Mouse (Mus musculus): ENCODE results near the gene Olfr1216. TPM values are rescaled to one million over a fixed set of nuclear protein-coding genes. Genes with fewer than 3 reads are reported as not detected.

Olfr1216 gene
- not detected for polyA plus RNA-seq (2017; shearing (Covaris generic))

GRCm38 (mm10) chr2:89018240-89018639, at the start of gene Olfr1216:
Gene Olfr1216, minus strand, starts transcription at chr2:89018340.

GRCm38 (mm10) chr2:89061087-89061486, 42.9 kb upstream of the Olfr1216 start, which contains the start of gene Olfr1218:
Gene Olfr1218, minus strand, starts transcription at chr2:89061187.

GRCm38 (mm10) chr2:89031965-89032364, 13.8 kb upstream of the Olfr1216 start, which contains the start of gene Olfr1217:
Gene Olfr1217, minus strand, starts transcription at chr2:89032065.

GRCm38 (mm10) chr2:89006873-89007272, 11.3 kb downstream of the Olfr1216 start, which contains the start of gene Olfr1215:
Gene Olfr1215, minus strand, starts transcription at chr2:89006973.

GRCm38 (mm10) chr2:88992553-88992952, 25.6 kb downstream of the Olfr1216 start, which contains the start of gene Olfr1214:
Gene Olfr1214, minus strand, starts transcription at chr2:88992653.

GRCm38 (mm10) chr2:88980181-88980580, 38.0 kb downstream of the Olfr1216 start, which contains the start of gene Gm13762:
Gene Gm13762, minus strand, starts transcription at chr2:88980281.

Other genes with a start within 250 kb of the Olfr1216 start
- gene Olfr1200, start 247.9 kb downstream of the Olfr1216 start, polyA plus RNA-seq (2017; shearing (Covaris generic)): not detected
- not detected for gene Olfr1201, start 225.3 kb downstream of the Olfr1216 start, polyA plus RNA-seq (2017; shearing (Covaris generic))
- gene Olfr1202, start 203.8 kb downstream of the Olfr1216 start, polyA plus RNA-seq (2017; shearing (Covaris generic)): not detected
- not detected for gene Olfr1205, start 188.6 kb downstream of the Olfr1216 start, polyA plus RNA-seq (2017; shearing (Covaris generic))
- not detected for gene Olfr1204, start 169.0 kb downstream of the Olfr1216 start, polyA plus RNA-seq (2017; shearing (Covaris generic))
- gene Olfr1206, start 155.1 kb downstream of the Olfr1216 start, polyA plus RNA-seq (2017; shearing (Covaris generic)): not detected
- gene Olfr1208, start 116.0 kb downstream of the Olfr1216 start, polyA plus RNA-seq (2017; shearing (Covaris generic)): not detected
- not detected for gene Olfr1209, start 103.2 kb downstream of the Olfr1216 start, polyA plus RNA-seq (2017; shearing (Covaris generic))
- not detected for gene Olfr1211, start 80.2 kb downstream of the Olfr1216 start, polyA plus RNA-seq (2017; shearing (Covaris generic))
- not detected for gene Olfr1212, start 64.4 kb downstream of the Olfr1216 start, polyA plus RNA-seq (2017; shearing (Covaris generic))
- gene Gm13762, start 38.1 kb downstream of the Olfr1216 start, polyA plus RNA-seq (2017; shearing (Covaris generic)): not detected
- not detected for gene Olfr1214, start 25.7 kb downstream of the Olfr1216 start, polyA plus RNA-seq (2017; shearing (Covaris generic))
- gene Olfr1215, start 11.4 kb downstream of the Olfr1216 start, polyA plus RNA-seq (2017; shearing (Covaris generic)): 0.15 TPM
- not detected for gene Olfr1217, start 13.7 kb upstream of the Olfr1216 start, polyA plus RNA-seq (2017; shearing (Covaris generic))
- not detected for gene Olfr1218, start 42.8 kb upstream of the Olfr1216 start, polyA plus RNA-seq (2017; shearing (Covaris generic))
- not detected for gene Olfr1219, start 65.2 kb upstream of the Olfr1216 start, polyA plus RNA-seq (2017; shearing (Covaris generic))
- gene Olfr1220, start 88.5 kb upstream of the Olfr1216 start, polyA plus RNA-seq (2017; shearing (Covaris generic)): 0.15 TPM
- gene Olfr1221, start 98.9 kb upstream of the Olfr1216 start, polyA plus RNA-seq (2017; shearing (Covaris generic)): not detected
- not detected for gene Olfr1222, start 114.7 kb upstream of the Olfr1216 start, polyA plus RNA-seq (2017; shearing (Covaris generic))
- not detected for gene Olfr1223, start 133.2 kb upstream of the Olfr1216 start, polyA plus RNA-seq (2017; shearing (Covaris generic))
- gene Olfr1224-ps1, start 145.8 kb upstream of the Olfr1216 start, polyA plus RNA-seq (2017; shearing (Covaris generic)): not detected
- gene Olfr1225, start 156.3 kb upstream of the Olfr1216 start, polyA plus RNA-seq (2017; shearing (Covaris generic)): not detected
- gene Olfr1226, start 181.7 kb upstream of the Olfr1216 start, polyA plus RNA-seq (2017; shearing (Covaris generic)): 0.10 TPM
- gene Olfr1228, start 235.7 kb upstream of the Olfr1216 start, polyA plus RNA-seq (2017; shearing (Covaris generic)): not detected

Measured in effector memory CD4-positive, alpha-beta T cell, adult 7 months (primary cell).